Mouse (Mus musculus): ENCODE data around the gene Fkbp11. TPM values are rescaled to one million over a fixed set of nuclear protein-coding genes. Genes with fewer than 3 reads are reported as not detected.

The Fkbp11 gene
- polyA plus RNA-seq, 2 experiments: 70.1 to 123 TPM

DNA sequence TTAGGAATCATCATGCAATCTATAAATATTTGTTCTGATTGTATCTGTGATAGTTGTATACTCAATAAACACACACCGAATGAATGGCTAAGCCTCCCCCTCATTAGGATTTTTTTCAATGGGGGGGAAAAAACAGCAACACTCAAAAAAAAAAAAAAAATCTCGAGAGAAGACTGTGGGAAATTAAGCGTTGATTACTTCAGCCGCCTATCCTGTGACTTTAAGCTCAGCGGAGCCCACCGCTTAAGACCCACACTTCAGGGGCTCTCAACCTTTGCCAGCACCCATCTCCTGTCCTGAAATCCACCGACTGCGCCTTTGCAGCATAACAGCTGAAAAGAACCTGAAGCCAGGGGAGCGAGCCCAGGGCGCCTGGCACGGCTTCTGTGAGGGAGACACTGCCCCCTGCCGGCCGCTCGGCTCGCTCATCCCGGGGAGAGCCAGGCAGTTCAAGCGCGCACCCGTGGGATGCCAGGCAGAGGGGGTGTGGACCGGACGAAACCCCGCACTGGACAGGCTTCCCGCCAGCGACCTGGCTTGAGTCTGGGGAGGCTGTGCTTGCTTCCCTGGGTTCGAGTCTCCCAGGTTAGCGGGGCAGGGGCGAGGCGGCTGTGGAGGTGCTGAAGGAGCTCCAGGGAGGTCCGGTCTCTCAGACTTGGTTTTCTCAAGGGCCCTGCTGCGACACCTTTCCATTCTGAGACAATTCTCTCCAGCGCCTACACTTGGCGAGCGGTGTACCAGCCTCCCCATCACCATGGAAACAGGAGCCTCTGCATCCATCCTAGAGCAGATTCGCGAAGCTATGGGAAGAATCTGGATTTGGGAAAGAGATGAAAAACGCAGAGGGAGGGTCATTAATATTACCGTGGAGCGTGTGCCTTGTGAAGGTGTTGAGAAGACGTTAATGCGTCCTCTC, 28.6 kb downstream of the Fkbp11 start:
- whole genome bisulfite sequencing (ENCODE audit: insufficient replicate concordance): 7% methylated on average over 40 of the region's 40 CpGs
- peak; percentile 34 to 42 (median 37) for DNase-seq (ENCODE audit: low read depth in 3 of 3, low spot score in 3 of 3)
- peak; percentile 97 for TF ChIP-seq CTCF (IDR thresholded peaks at IDR 0.05; ENCODE audit: low read depth)
- TF ChIP-seq EP300 (IDR thresholded peaks at IDR 0.05; ENCODE audit: low read depth): no peak
- Histone ChIP-seq H3K4me2 (ENCODE audit: low read depth) (peak overlapping the region; percentile 20; the same call in 1 of the 2 replicates), H3K27ac (no peak overlapping the region), H3K27me3 (ENCODE audit: control insufficient read depth, insufficient read depth, low read length) (peaks cover 14% of the 10 kb centered on the region), H3K9ac (replicated peaks) (no peak overlapping the region), H3K36me3 (replicated peaks; ENCODE audit: control insufficient read depth, insufficient read depth, low read depth) (no peaks in the 10 kb centered on the region), H3K4me1 (replicated peaks; ENCODE audit: control insufficient read depth in 2 of 2, insufficient read depth in 2 of 2, low read length in 1 of 2) (0 out of 4 replicates have a peak, but pooled peaks cover 0 to 4% of the 10 kb centered on the region in 2 experiments), H3K4me3 (ENCODE audit: insufficient read depth in 1 of 2, low read depth in 2 of 2, low read length in 2 of 2) (no peak overlapping the region), H3K9me3 (ENCODE audit: control insufficient read depth, low read length) (no peaks in the 10 kb centered on the region)
- ATAC-seq (ENCODE audit: insufficient read depth): peak; percentile 47; the same call in 1 of the 2 replicates

DNA sequence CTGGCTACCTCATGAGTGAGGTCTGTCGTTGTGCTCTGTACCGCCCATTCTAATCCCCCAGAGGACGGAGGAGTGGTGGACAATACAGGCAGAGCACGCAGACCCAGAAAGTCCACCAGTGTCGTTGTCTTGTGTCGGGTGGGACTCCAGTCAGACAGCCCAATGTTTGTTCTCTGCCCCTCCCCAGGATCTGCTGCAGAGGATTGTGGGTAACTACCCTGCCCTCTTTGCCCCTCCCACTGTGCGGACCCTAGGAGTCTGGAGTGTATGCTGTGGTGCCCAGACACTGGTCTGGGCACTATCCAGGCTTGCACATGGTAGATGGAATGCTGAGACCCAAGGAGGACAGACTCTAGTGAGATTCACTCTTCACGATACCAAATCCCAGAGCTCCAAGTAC, 31.8 kb downstream of the Fkbp11 start:
- H3K4me3 ChIP-seq (ENCODE audit: insufficient read depth in 1 of 2, low read depth in 2 of 2, low read length in 2 of 2): no peak overlapping the region
- ATAC-seq (ENCODE audit: insufficient read depth) (no peak), DNase-seq (ENCODE audit: low read depth in 3 of 3, low spot score in 3 of 3) (no peak)
- no peaks in the 10 kb centered on the region for H3K36me3 ChIP-seq (replicated peaks; ENCODE audit: control insufficient read depth, insufficient read depth, low read depth)
- WGBS (ENCODE audit: insufficient replicate concordance): 50% methylated on average over 8 of the region's 8 CpGs
- TF ChIP-seq CTCF (IDR thresholded peaks at IDR 0.05; ENCODE audit: low read depth) (no peak), EP300 (IDR thresholded peaks at IDR 0.05; ENCODE audit: low read depth) (no peak)
- H3K4me2 ChIP-seq (ENCODE audit: low read depth): no peak overlapping the region
- H3K27ac ChIP-seq: no peak overlapping the region
- H3K27me3 ChIP-seq (ENCODE audit: control insufficient read depth, insufficient read depth, low read length): peaks cover 8% of the 10 kb centered on the region
- H3K9me3 ChIP-seq (ENCODE audit: control insufficient read depth, low read length): no peaks in the 10 kb centered on the region
- no peak overlapping the region for H3K9ac ChIP-seq (replicated peaks)
- H3K4me1 ChIP-seq (replicated peaks; ENCODE audit: control insufficient read depth in 2 of 2, insufficient read depth in 2 of 2, low read length in 1 of 2): peaks cover 0 to 4% of the 10 kb centered on the region in 2 experiments; a peak in 1 of 4 replicates

DNA sequence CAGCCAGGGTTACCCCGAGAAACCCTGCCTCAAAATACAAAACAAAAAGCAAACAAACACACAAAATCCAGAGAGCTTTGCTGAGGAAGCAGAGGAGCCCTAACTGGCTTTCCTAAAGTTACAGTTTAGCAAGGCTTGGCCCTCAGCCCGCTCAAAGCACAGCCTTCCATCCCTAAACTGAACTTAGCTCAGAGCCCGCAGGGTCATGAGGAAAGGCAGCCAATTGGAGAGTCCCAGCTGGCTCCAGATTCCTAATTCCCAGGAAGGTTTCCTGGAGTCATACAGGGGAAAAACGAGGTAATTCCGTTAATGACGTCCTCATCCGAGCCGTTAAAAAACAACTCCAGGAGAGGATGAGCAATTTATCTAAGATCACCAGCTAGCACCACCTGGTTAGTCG, 32.3 kb downstream of the Fkbp11 start:
- Histone ChIP-seq H3K27me3 (ENCODE audit: control insufficient read depth, insufficient read depth, low read length) (peaks cover 8% of the 10 kb centered on the region), H3K9me3 (ENCODE audit: control insufficient read depth, low read length) (no peaks in the 10 kb centered on the region), H3K36me3 (replicated peaks; ENCODE audit: control insufficient read depth, insufficient read depth, low read depth) (no peaks in the 10 kb centered on the region), H3K9ac (replicated peaks) (no peak overlapping the region), H3K27ac (no peak overlapping the region), H3K4me1 (replicated peaks; ENCODE audit: control insufficient read depth in 2 of 2, insufficient read depth in 2 of 2, low read length in 1 of 2) (peaks cover 0 to 4% of the 10 kb centered on the region in 2 experiments; a peak in 1 of 4 replicates), H3K4me2 (ENCODE audit: low read depth) (no peak overlapping the region), H3K4me3 (ENCODE audit: insufficient read depth in 1 of 2, low read depth in 2 of 2, low read length in 2 of 2) (no peak overlapping the region)
- 44% methylated on average over 9 of the region's 9 CpGs for WGBS (ENCODE audit: insufficient replicate concordance)
- no peak for ATAC-seq (ENCODE audit: insufficient read depth)
- no peak for DNase-seq (ENCODE audit: low read depth in 3 of 3, low spot score in 3 of 3)
- no peak for TF ChIP-seq EP300 (IDR thresholded peaks at IDR 0.05; ENCODE audit: low read depth)

DNA sequence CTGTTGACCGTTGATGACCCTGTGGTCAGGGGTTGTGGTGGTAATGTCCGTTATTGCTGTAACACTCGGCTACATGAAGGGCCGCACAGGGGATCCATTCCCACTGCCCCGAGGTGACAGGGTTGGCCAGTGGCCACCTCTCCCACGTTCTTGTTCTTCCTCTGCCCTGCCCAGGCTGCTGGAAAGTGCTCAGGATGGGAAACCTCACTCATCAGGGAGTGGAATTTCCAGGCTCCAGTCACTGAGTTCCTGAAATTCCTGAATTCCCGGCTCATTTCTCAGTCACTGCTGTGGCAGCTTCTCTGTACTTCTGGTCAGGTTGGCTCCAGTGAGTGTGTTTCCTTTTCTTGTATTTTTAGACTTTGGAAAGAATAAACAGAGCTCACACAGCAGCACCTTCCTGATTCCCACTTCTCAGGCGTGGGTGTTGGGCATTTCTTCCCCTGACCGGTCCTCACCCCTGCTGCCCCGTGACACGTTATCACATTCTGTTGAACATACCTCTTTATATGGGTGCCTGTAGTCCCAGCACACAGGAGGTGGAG, 35.8 kb downstream of the Fkbp11 start:
- ATAC-seq (ENCODE audit: insufficient read depth): no peak
- no peak overlapping the region for H3K4me3 ChIP-seq (ENCODE audit: insufficient read depth in 1 of 2, low read depth in 2 of 2, low read length in 2 of 2)
- no peak for DNase-seq (ENCODE audit: low read depth in 3 of 3, low spot score in 3 of 3)
- H3K4me1 ChIP-seq (replicated peaks; ENCODE audit: control insufficient read depth in 2 of 2, insufficient read depth in 2 of 2, low read length in 1 of 2): peaks cover 0 to 4% of the 10 kb centered on the region in 2 experiments; a peak in 1 of 4 replicates
- TF ChIP-seq CTCF (IDR thresholded peaks at IDR 0.05; ENCODE audit: low read depth) (no peak), EP300 (IDR thresholded peaks at IDR 0.05; ENCODE audit: low read depth) (no peak)
- H3K36me3 ChIP-seq (replicated peaks; ENCODE audit: control insufficient read depth, insufficient read depth, low read depth): no peaks in the 10 kb centered on the region
- WGBS (ENCODE audit: insufficient replicate concordance): 33% methylated on average over 11 of the region's 11 CpGs
- H3K9me3 ChIP-seq (ENCODE audit: control insufficient read depth, low read length): no peaks in the 10 kb centered on the region
- H3K9ac ChIP-seq (replicated peaks): no peak overlapping the region
- H3K27me3 ChIP-seq (ENCODE audit: control insufficient read depth, insufficient read depth, low read length): no peaks in the 10 kb centered on the region
- no peak overlapping the region for H3K4me2 ChIP-seq (ENCODE audit: low read depth)
- no peak overlapping the region for H3K27ac ChIP-seq

DNA sequence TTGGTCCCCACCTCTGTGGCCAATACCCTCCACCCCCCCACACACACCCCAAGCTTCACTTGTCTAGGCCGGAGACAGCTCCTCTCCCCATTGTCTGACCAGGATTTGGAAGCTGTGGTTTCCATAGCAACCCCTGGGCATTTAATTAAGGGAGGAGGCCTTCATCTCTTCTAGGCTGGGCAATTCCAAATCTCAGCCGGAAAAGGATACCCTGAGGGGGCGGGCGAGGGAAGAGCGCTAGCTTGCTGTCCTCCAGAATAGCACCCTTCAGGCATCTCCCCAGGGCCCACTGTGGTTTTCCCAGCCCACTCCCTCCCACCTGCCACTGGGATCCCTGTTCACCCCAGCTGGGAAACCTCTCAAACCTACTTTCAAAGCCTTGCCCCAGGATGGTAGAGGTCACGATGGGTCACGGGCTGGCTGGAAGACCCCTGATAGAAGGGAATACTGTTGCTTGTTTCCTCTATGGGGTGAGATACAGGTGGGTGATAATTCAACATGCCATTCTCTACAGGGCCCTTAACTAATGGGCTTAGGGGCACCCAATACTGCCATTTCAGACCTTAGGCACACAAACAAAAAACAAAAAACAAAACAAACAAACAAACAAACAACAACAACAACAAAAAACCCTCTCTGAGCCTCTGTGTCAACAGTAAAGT, 36.4 kb downstream of the Fkbp11 start:
- Histone ChIP-seq H3K4me2 (ENCODE audit: low read depth) (no peak overlapping the region), H3K27ac (no peak overlapping the region), H3K4me1 (replicated peaks; ENCODE audit: control insufficient read depth in 2 of 2, insufficient read depth in 2 of 2, low read length in 1 of 2) (peaks cover 0 to 4% of the 10 kb centered on the region in 2 experiments; a peak in 1 of 4 replicates), H3K9me3 (ENCODE audit: control insufficient read depth, low read length) (no peaks in the 10 kb centered on the region), H3K27me3 (ENCODE audit: control insufficient read depth, insufficient read depth, low read length) (no peaks in the 10 kb centered on the region), H3K9ac (replicated peaks) (no peak overlapping the region), H3K4me3 (ENCODE audit: insufficient read depth in 1 of 2, low read depth in 2 of 2, low read length in 2 of 2) (no peak overlapping the region), H3K36me3 (replicated peaks; ENCODE audit: control insufficient read depth, insufficient read depth, low read depth) (no peaks in the 10 kb centered on the region)
- DNase-seq (ENCODE audit: low read depth in 3 of 3, low spot score in 3 of 3) (no peak), ATAC-seq (ENCODE audit: insufficient read depth) (no peak)
- TF ChIP-seq CTCF (IDR thresholded peaks at IDR 0.05; ENCODE audit: low read depth) (no peak), EP300 (IDR thresholded peaks at IDR 0.05; ENCODE audit: low read depth) (no peak)
- 75% methylated on average over 7 of the region's 7 CpGs for WGBS (ENCODE audit: insufficient replicate concordance)
